Mouse (Mus musculus) embryonic fibroblast, embryonic 13.5 days (primary cell): ENCODE data around the gene Tnip2. TPM values are rescaled to one million over a fixed set of nuclear protein-coding genes. Genes with fewer than 3 reads are reported as not detected.

Experiments used
- H3K27ac ChIP-seq: 2 replicates; pipeline ENCODE4 v1.5.1; 2012; ENCODE audit warnings: low read length, control low read depth, inconsistent platforms; ENCODE audit not compliant: insufficient read depth
- H3K4me1 ChIP-seq: 2 replicates; pipeline ENCODE4 v1.6.1; 2011; ENCODE audit warnings: low read length; ENCODE audit not compliant: control insufficient read depth, insufficient read depth
- H3K4me3 ChIP-seq: 2 replicates; pipeline ENCODE4 v1.5.1; 2011; ENCODE audit warnings: mild to moderate bottlenecking, control low read depth, low read length; ENCODE audit not compliant: insufficient read depth
- CTCF ChIP-seq: IDR thresholded peaks from 2 replicates; pipeline ENCODE4 v1.5.1; 2011; ENCODE audit warnings: mild to moderate bottlenecking, control low read depth, low read length, moderate library complexity, borderline replicate concordance; ENCODE audit not compliant: insufficient read depth
- POLR2A ChIP-seq: IDR thresholded peaks from 2 replicates; pipeline ENCODE4 v1.6.1; 2011; ENCODE audit warnings: low read depth, mild to moderate bottlenecking, control low read depth, low read length, moderate library complexity
- polyA plus RNA-seq: library from polyadenylated mRNA; stranded (reverse); fragments of >200 nt; gene quantifications from 2 replicates; pipeline ENCODE4 v1.2.4, GENCODE M21; 2011; ENCODE audit warnings: low read depth; ENCODE audit not compliant: missing spikeins, insufficient read length

Gene Tnip2
- polyA plus RNA-seq, 1 experiment = 12.5 TPM

DNA sequence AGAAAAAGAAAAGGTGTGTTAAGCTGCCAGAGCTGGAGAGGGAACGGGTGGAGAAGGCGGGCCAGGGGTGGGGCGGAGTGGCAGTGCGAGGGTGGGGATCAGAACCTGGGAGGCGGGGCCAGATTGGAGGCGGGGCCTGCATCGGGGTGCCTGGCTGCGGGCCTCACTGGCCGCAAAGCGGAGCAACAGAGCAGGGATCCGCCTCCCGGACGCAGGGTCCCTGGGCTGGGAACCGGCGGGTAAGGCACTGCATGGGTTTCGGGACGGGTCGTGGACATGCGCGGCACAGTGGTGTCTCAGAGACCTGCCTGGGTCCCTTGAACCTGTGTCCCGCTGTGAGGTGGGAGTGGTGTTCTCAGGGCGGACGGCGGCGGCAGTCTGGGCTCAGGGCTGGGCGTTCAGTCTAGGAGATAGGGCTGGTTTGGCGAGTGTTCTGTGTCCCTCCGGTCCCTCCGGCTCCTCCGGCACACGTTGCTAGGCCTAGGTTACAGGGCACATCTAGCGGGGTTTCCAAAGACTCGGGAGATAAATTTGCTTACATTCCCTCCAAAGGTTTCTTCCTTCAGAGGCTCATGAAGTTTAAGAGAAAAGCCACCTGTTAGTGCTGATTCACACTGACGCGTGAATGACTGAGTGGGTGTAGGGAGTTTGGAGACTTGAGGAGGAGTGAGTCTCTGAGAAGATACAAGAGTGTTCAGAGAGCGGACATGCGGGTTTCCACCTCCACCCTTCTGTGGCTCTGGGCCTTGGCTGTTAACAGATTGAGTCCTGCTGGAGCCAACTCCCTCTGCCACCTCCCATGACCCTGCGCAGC is 12.1 kb upstream of the Tnip2 start, which contains the start of gene Sh3bp2:
TSS of gene Sh3bp2 (plus strand) at position 176 of the 814 bp plus-strand sequence.
- TF ChIP-seq CTCF = no peak
- peak; percentile 78 for TF ChIP-seq POLR2A
- Histone ChIP-seq H3K4me3 (peak within 1 kb of the TSS; percentile 50), H3K4me1 (no peaks in the 10 kb centered on the region), H3K27ac (no peak within 1 kb of the TSS)

DNA sequence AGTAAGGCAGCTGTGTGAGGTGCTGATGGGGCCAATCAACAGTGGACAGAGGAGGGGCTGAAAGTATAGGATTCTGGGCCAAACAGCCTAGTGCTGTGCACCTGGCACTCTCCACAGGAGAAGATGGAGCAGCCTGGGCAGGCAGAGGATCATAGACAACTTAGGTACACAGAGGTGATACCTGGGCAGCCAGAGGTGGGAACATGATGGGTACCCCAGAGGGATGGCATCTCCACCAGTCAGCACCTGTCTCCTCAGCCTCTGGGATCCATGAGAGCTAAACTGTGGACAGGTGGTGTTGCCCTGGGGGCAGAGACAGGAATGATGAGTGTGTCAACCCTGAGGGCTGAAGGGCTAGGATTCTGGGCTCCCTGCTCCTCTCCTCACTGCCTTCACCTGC is 10.7 kb upstream of the Tnip2 start:
- Histone ChIP-seq H3K4me3 (no peak overlapping the region), H3K27ac (no peak overlapping the region)
- TF ChIP-seq POLR2A (no peak), CTCF (no peak)

GRCm38 (mm10) chr5:34523958-34524485 is 10.2 kb upstream of the Tnip2 start:
- H3K27ac ChIP-seq = no peak overlapping the region
- H3K4me3 ChIP-seq = no peak overlapping the region
- no peaks in the 10 kb centered on the region for H3K4me1 ChIP-seq
- TF ChIP-seq POLR2A (no peak), CTCF (no peak)

More for the DNA sequence above, 10.7 kb upstream of the Tnip2 start:
- H3K4me1 ChIP-seq = no peaks in the 10 kb centered on the region

- Histone ChIP-seq H3K27ac (no peak overlapping the region), H3K4me3 (no peak overlapping the region), H3K4me1 (no peaks in the 10 kb centered on the region)
- TF ChIP-seq POLR2A (no peak), CTCF (no peak)
Observed at GRCm38 (mm10) chr5:34521337-34521736, 7.5 kb upstream of the Tnip2 start.

DNA sequence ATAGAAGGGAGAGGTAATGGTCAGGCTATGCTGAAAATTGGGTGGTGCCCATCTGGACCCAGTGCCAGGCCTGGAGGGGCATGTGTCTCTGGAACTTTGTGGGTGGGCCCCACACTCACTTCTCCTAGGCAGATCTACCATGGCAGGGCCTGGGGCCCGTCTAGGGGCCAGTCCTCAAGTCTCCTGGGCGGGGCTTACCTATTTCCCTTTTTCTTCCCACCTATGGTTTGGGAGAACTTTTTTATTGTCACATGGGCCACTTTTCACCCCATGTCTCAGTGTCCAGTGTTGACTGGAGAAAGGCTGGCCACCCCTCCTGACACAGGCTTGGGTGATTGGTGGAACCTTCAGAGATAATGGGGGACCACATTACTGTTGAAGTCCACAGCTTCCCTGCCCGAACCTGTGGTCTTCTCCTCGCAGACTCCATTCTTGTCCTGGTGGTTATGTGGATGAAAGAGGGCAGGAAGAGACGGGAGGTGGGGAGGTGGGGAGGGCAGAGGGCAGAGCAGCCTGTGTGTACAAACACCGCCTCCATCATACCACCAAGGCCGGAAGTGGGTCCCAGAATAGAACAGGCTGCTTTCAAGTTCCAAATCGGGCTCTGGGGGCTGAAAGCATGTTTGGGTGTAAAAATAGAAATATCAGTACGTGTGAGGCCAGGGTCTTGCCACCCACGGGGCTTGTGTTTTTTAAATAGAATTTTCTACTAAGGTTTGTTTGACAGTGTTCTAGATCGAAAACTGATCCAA is 6.8 kb upstream of the Tnip2 start:
- no peak for TF ChIP-seq CTCF
- TF ChIP-seq POLR2A = no peak
- no peaks in the 10 kb centered on the region for H3K4me1 ChIP-seq
- no peak overlapping the region for H3K27ac ChIP-seq
- H3K4me3 ChIP-seq = no peak overlapping the region

DNA sequence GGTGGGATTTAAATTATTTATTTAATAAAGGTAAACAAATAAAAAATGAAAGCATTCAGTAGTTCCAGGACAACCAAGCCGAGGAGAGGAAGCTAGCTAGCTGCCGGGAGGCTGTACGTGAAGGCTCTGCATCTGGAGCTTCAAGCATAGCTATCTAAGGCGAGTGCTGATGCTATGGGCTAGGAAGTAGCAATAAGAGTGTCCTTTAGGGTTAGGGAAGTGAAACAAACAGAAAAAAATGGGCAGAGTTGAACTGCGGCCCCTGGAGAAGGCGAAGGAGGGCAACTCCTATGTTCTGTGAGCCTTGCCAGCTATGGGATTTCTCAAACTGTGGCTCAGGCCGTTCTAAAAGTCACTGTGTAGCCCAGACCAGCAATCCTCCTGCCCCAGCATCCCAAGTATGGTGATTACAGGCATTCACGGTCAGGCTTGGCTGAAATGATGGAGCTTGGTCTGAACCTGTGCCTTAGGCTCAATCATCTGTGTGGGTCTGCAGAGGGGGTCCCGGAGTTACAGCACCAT is 5.7 kb upstream of the Tnip2 start:
- TF ChIP-seq POLR2A (no peak), CTCF (no peak)
- H3K4me1 ChIP-seq = peaks cover 1% of the 10 kb centered on the region; the same call in 1 of the 2 replicates
- H3K4me3 ChIP-seq = no peak overlapping the region
- H3K27ac ChIP-seq = no peak overlapping the region

GRCm38 (mm10) chr5:34517913-34518312 is 4.1 kb upstream of the Tnip2 start:
- Histone ChIP-seq H3K4me3 (no peak overlapping the region), H3K27ac (no peak overlapping the region), H3K4me1 (peaks cover 4% of the 10 kb centered on the region; the same call in 1 of the 2 replicates)
- TF ChIP-seq CTCF = peak; percentile 82
- no peak for TF ChIP-seq POLR2A

- TF ChIP-seq CTCF (no peak), POLR2A (no peak)
- Histone ChIP-seq H3K4me1 (peaks cover 4% of the 10 kb centered on the region), H3K27ac (no peak overlapping the region), H3K4me3 (no peak overlapping the region)
Observed at GRCm38 (mm10) chr5:34515096-34515495, 1.3 kb upstream of the Tnip2 start.

DNA sequence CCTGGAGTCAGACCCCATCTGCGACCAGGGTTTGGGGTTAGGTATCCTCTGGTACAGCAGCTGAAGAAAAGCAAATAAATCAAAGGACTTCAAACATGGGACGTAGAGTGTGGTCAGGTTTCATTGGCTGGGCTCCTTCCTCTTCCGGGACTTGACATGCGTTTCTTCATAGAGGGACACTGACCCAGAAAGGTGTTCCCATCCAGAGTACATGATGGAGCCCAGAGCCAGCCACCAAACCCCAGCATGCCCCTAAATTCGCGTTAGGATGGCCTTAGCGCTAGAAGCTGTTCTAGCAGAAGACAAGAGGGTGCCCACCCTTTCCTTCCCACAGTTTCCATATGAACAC is 401 bp upstream of the Tnip2 start:
- peaks cover 4% of the 10 kb centered on the region for H3K4me1 ChIP-seq
- no peak for TF ChIP-seq CTCF
- TF ChIP-seq POLR2A = no peak
- no peak overlapping the region for H3K27ac ChIP-seq
- H3K4me3 ChIP-seq = peak overlapping the region; percentile 41
